Mouse (Mus musculus) layer of hippocampus, adult 2 months (tissue): ENCODE data around the gene Xrcc4. TPM values are rescaled to one million over a fixed set of nuclear protein-coding genes. Genes with fewer than 3 reads are reported as not detected.

Experiments
- DNase-seq, 2 experiments: peaks; one replicate each; pipeline ENCODE4 v3.0.0; 2022; ENCODE audit warnings: low spot score in 2 of 2
- H3K27ac ChIP-seq: fragments of 200-600 bp; 2 replicates; pipeline ENCODE4 v1.8.1; 2022
- H3K4me3 ChIP-seq: fragments of 200-600 bp; 2 replicates; pipeline ENCODE4 v1.8.1; 2022; ENCODE audit warnings: mild to moderate bottlenecking
- CTCF ChIP-seq: fragments of 200-600 bp; conservative IDR thresholded peaks from 2 replicates; pipeline ENCODE4 v1.8.1; 2022; ENCODE audit warnings: antibody characterized with exemption, mild to moderate bottlenecking, moderate library complexity
- total RNA-seq, 2 experiments: library from RNA; stranded (reverse); gene quantifications; 2 replicates each; pipeline ENCODE4 v1.2.3; 2021

Xrcc4 gene
- total RNA-seq, 2 experiments from 2014 or later, result 13.2 to 17.1 TPM

- Histone ChIP-seq H3K4me3 (no peak overlapping the region), H3K27ac (no peak overlapping the region)
- DNase-seq, result no peak
- TF ChIP-seq CTCF, result no peak
These were observed 190.3 kb downstream of the Xrcc4 start for GRCm38 (mm10) chr13:89899066-89899465.

- DNase-seq, result no peak
- Histone ChIP-seq H3K4me3 (no peak overlapping the region), H3K27ac (no peak overlapping the region)
- no peak for TF ChIP-seq CTCF
These were observed 197.3 kb downstream of the Xrcc4 start for GRCm38 (mm10) chr13:89892140-89892539.

GRCm38 (mm10) chr13:89890159-89890558 is 199.2 kb downstream of the Xrcc4 start:
- Histone ChIP-seq H3K27ac (no peak overlapping the region), H3K4me3 (no peak overlapping the region)
- DNase-seq, result no peak
- TF ChIP-seq CTCF, result no peak

- TF ChIP-seq CTCF, result no peak
- H3K4me3 ChIP-seq, result no peak overlapping the region
- no peak overlapping the region for H3K27ac ChIP-seq
- no peak for DNase-seq
These were observed 200.3 kb downstream of the Xrcc4 start for GRCm38 (mm10) chr13:89889074-89889473.

- TF ChIP-seq CTCF, result no peak
- no peak overlapping the region for H3K27ac ChIP-seq
- DNase-seq, result no peak
- H3K4me3 ChIP-seq, result no peak overlapping the region
These were observed 205.9 kb downstream of the Xrcc4 start for GRCm38 (mm10) chr13:89883523-89883922.

GRCm38 (mm10) chr13:89881281-89881680 is 208.1 kb downstream of the Xrcc4 start:
- TF ChIP-seq CTCF, result no peak
- no peak for DNase-seq
- H3K27ac ChIP-seq, result no peak overlapping the region
- H3K4me3 ChIP-seq, result no peak overlapping the region

- Histone ChIP-seq H3K27ac (peak overlapping the region; percentile 40; the same call in 1 of the 2 replicates), H3K4me3 (no peak overlapping the region)
- DNase-seq, result peak in 1 of 2 experiments; percentile 3
- no peak for TF ChIP-seq CTCF
These were observed 210.5 kb downstream of the Xrcc4 start for GRCm38 (mm10) chr13:89878832-89879468.

- H3K27ac ChIP-seq, result no peak overlapping the region
These were observed 213.9 kb downstream of the Xrcc4 start for GRCm38 (mm10) chr13:89875499-89875898.

GRCm38 (mm10) chr13:89872725-89873124 is 216.7 kb downstream of the Xrcc4 start:
- DNase-seq, result no peak

More at GRCm38 (mm10) chr13:89875499-89875898, 213.9 kb downstream of the Xrcc4 start:
- no peak overlapping the region for H3K4me3 ChIP-seq
- TF ChIP-seq CTCF, result no peak
- DNase-seq, result no peak

GRCm38 (mm10) chr13:89854139-89854538 is 235.3 kb downstream of the Xrcc4 start:
- no peak for DNase-seq
- no peak for TF ChIP-seq CTCF
- Histone ChIP-seq H3K4me3 (no peak overlapping the region), H3K27ac (no peak overlapping the region)

More at GRCm38 (mm10) chr13:89872725-89873124, 216.7 kb downstream of the Xrcc4 start:
- Histone ChIP-seq H3K4me3 (no peak overlapping the region), H3K27ac (no peak overlapping the region)
- TF ChIP-seq CTCF, result no peak

- Histone ChIP-seq H3K27ac (no peak overlapping the region), H3K4me3 (no peak overlapping the region)
- TF ChIP-seq CTCF, result no peak
- no peak for DNase-seq
These were observed 238.7 kb downstream of the Xrcc4 start for GRCm38 (mm10) chr13:89850746-89851145.

- peak; percentile 21 to 53 for DNase-seq
- peak overlapping the region; percentile 8; the same call in 1 of the 2 replicates for H3K27ac ChIP-seq
- TF ChIP-seq CTCF, result no peak
These were observed 239.5 kb downstream of the Xrcc4 start for GRCm38 (mm10) chr13:89849955-89850354.

GRCm38 (mm10) chr13:89838635-89839034 is 250.8 kb downstream of the Xrcc4 start:
- H3K4me3 ChIP-seq, result no peak overlapping the region
- DNase-seq, result no peak
- no peak overlapping the region for H3K27ac ChIP-seq
- no peak for TF ChIP-seq CTCF

More at GRCm38 (mm10) chr13:89849955-89850354, 239.5 kb downstream of the Xrcc4 start:
- H3K4me3 ChIP-seq, result no peak overlapping the region

GRCm38 (mm10) chr13:89834485-89834884 is 254.9 kb downstream of the Xrcc4 start:
- no peak for DNase-seq
- H3K27ac ChIP-seq, result no peak overlapping the region
- TF ChIP-seq CTCF, result no peak
- H3K4me3 ChIP-seq, result no peak overlapping the region
